Mouse (Mus musculus) intestine, embryonic 14.5 days (tissue): ENCODE data around the gene Slc25a23. TPM values are rescaled to one million over a fixed set of nuclear protein-coding genes. Genes with fewer than 3 reads are reported as not detected.
"Not testable (repeated sequence)": the region's sequence is repeated elsewhere in the genome, so short reads cannot be mapped to it uniquely, and the experiment has no call there.

ENCODE experiments used
- ATAC-seq: fragments of 200-750 bp; cut with Nextera tagmentation; replicated peaks from 2 replicates; pipeline ENCODE4 v1.8.0; 2017; ENCODE audit warnings: low read depth, moderate number of reproducible peaks, moderate TSS enrichment, moderate library complexity; ENCODE audit not compliant: low FRiP score, low TSS enrichment
- DNase-seq: peaks from one replicate; pipeline ENCODE4 v3.0.0-alpha.2; 2018; ENCODE audit warnings: low spot score
- H3K27ac ChIP-seq: fragments of 300-500 bp; sonication (generic); 2 replicates; pipeline ENCODE4 v1.5.1; 2014; ENCODE audit warnings: low read depth, mild to moderate bottlenecking, control low read depth
- H3K27me3 ChIP-seq: fragments of 300-500 bp; sonication (generic); replicated peaks from 2 replicates; pipeline ENCODE4 v1.6.1; 2014; ENCODE audit warnings: low read length, control low read depth; ENCODE audit not compliant: control insufficient read depth, insufficient read depth
- H3K36me3 ChIP-seq: fragments of 300-500 bp; sonication (generic); 2 replicates; pipeline ENCODE4 v1.6.1; 2014; ENCODE audit warnings: low read length, control low read depth; ENCODE audit not compliant: control insufficient read depth, insufficient read depth
- H3K4me1 ChIP-seq: fragments of 300-500 bp; sonication (generic); replicated peaks from 2 replicates; pipeline ENCODE4 v1.6.1; 2014; ENCODE audit warnings: low read length, control low read depth, mixed read lengths; ENCODE audit not compliant: control insufficient read depth, insufficient read depth
- H3K4me2 ChIP-seq: fragments of 300-500 bp; sonication (generic); 2 replicates; pipeline ENCODE4 v1.6.1; 2014; ENCODE audit warnings: low read length
- H3K4me3 ChIP-seq: fragments of 300-500 bp; sonication (generic); 2 replicates; pipeline ENCODE4 v1.5.1; 2014; ENCODE audit warnings: low read depth, low read length, control low read depth, mixed read lengths
- H3K9ac ChIP-seq: fragments of 300-500 bp; sonication (generic); 2 replicates; pipeline ENCODE4 v1.6.1; 2014; ENCODE audit warnings: mild to moderate bottlenecking, low read length
- H3K9me3 ChIP-seq: fragments of 300-500 bp; sonication (generic); 2 replicates; pipeline ENCODE4 v1.6.1; 2016; ENCODE audit warnings: low read length, control low read depth; ENCODE audit not compliant: control insufficient read depth
- WGBS: fragments of 180-500 bp; shearing (Covaris S2); extraction: QIAGEN DNeasy Blood & Tissue Kit; methylation state at CpG from one replicate; pipeline ENCODE4 v1.1.7; 2014; 5-methylcytosine and 5-hydroxymethylcytosine counted together
- polyA plus RNA-seq: library from polyadenylated mRNA; unstranded; fragments of >200 nt; fragmentation: Nextera tagmentation; extraction: Ambion mirVana; gene quantifications from 2 replicates; pipeline ENCODE4 v1.2.1, GENCODE M21; 2014

Slc25a23 gene
- polyA plus RNA-seq, 1 experiment from 2014 or later: 11.2 TPM

- DNase-seq (peak; percentile 83), ATAC-seq (peak; percentile 69)
- H3K9me3 ChIP-seq: no peaks in the 10 kb centered on the region
- peak overlapping the region; percentile 75 for H3K27ac ChIP-seq
- WGBS: 1% methylated on average over 39 of the region's 39 CpGs
- peak overlapping the region; percentile 51 for H3K9ac ChIP-seq
- peak overlapping the region; percentile 40 for H3K4me3 ChIP-seq
- H3K4me2 ChIP-seq: peak overlapping the region; percentile 34
- H3K4me1 ChIP-seq: peaks cover 8% of the 10 kb centered on the region; the same call in 1 of the 2 replicates
- H3K27me3 ChIP-seq: peaks cover 25% of the 10 kb centered on the region
- H3K36me3 ChIP-seq: no peaks in the 10 kb centered on the region; the same call in 1 of the 2 replicates
Measured at GRCm38 (mm10) chr17:57062011-57062521, 2.4 kb upstream of the Slc25a23 start.

- 37% methylated on average over 10 of the region's 10 CpGs for WGBS
- H3K9ac ChIP-seq: no peak overlapping the region
- H3K4me3 ChIP-seq: no peak overlapping the region; the same call in 1 of the 2 replicates
- no peaks in the 10 kb centered on the region for H3K9me3 ChIP-seq
- H3K27me3 ChIP-seq: peaks cover 25% of the 10 kb centered on the region
- peak overlapping the region; percentile 81 for H3K4me2 ChIP-seq
- ATAC-seq (no peak), DNase-seq (no peak)
- peaks cover 8% of the 10 kb centered on the region; the same call in 1 of the 2 replicates for H3K4me1 ChIP-seq
- no peak overlapping the region for H3K27ac ChIP-seq
- no peaks in the 10 kb centered on the region; the same call in 1 of the 2 replicates for H3K36me3 ChIP-seq
Measured at GRCm38 (mm10) chr17:57061069-57061468, 1.4 kb upstream of the Slc25a23 start.

GRCm38 (mm10) chr17:57060231-57060801 lies 653 bp upstream of the Slc25a23 start:
- peak overlapping the region; percentile 70 for H3K4me3 ChIP-seq
- ATAC-seq (peak; percentile 77), DNase-seq (peak; percentile 97)
- H3K27me3 ChIP-seq: peaks cover 25% of the 10 kb centered on the region
- peaks cover 2% of the 10 kb centered on the region for H3K36me3 ChIP-seq
- under 1% methylated on average over 44 of the region's 44 CpGs for WGBS
- H3K27ac ChIP-seq: peak overlapping the region; percentile 54; the same call in 1 of the 2 replicates
- H3K4me1 ChIP-seq: peaks cover 8% of the 10 kb centered on the region; the same call in 1 of the 2 replicates
- no peaks in the 10 kb centered on the region for H3K9me3 ChIP-seq
- H3K9ac ChIP-seq: no peak overlapping the region
- peak overlapping the region; percentile 81 for H3K4me2 ChIP-seq

- ATAC-seq: no peak
- Histone ChIP-seq H3K27me3 (peaks cover 25% of the 10 kb centered on the region), H3K9me3 (no peaks in the 10 kb centered on the region), H3K27ac (no peak within 1 kb of the TSS; the same call in 1 of the 2 replicates), H3K4me1 (peaks cover 8% of the 10 kb centered on the region; the same call in 1 of the 2 replicates), H3K4me2 (peak within 1 kb of the TSS; percentile 81), H3K4me3 (peak within 1 kb of the TSS; percentile 70), H3K36me3 (peaks cover 10% of the 10 kb centered on the region), H3K9ac (peak within 1 kb of the TSS; percentile 55)
- 1% methylated on average over 20 of the region's 22 CpGs for WGBS
- no peak for DNase-seq
Measured at GRCm38 (mm10) chr17:57058891-57059485, 675 bp downstream of the Slc25a23 start, which contains the start of gene Crb3. Gene Crb3, plus strand, starts transcription at chr17:57059105.

- peaks cover 28% of the 10 kb centered on the region for H3K36me3 ChIP-seq
- no peaks in the 10 kb centered on the region; the same call in 1 of the 2 replicates for H3K4me1 ChIP-seq
- H3K27ac ChIP-seq: no peak overlapping the region
- H3K9me3 ChIP-seq: no peaks in the 10 kb centered on the region
- ATAC-seq (no peak), DNase-seq (no peak)
- H3K9ac ChIP-seq: no peak overlapping the region
- H3K27me3 ChIP-seq: peaks cover 3% of the 10 kb centered on the region
- H3K4me3 ChIP-seq: no peak overlapping the region
- 83% methylated on average over 3 of the region's 3 CpGs for WGBS
- H3K4me2 ChIP-seq: no peak overlapping the region
Measured at GRCm38 (mm10) chr17:57056246-57056645, 3.4 kb downstream of the Slc25a23 start.

GRCm38 (mm10) chr17:57051679-57052078 lies 8.0 kb downstream of the Slc25a23 start:
- H3K27ac ChIP-seq: not testable (repeated sequence)
- 84% methylated on average over 4 of the region's 4 CpGs for WGBS

GRCm38 (mm10) chr17:57048816-57049215 lies 10.8 kb downstream of the Slc25a23 start:
- H3K9ac ChIP-seq: no peak overlapping the region
- H3K4me3 ChIP-seq: no peak overlapping the region
- no peaks in the 10 kb centered on the region for H3K27me3 ChIP-seq
- WGBS: 96% methylated on average over 3 of the region's 3 CpGs
- DNase-seq (no peak), ATAC-seq (no peak)
- H3K9me3 ChIP-seq: no peaks in the 10 kb centered on the region
- no peaks in the 10 kb centered on the region for H3K4me1 ChIP-seq
- H3K36me3 ChIP-seq: peaks cover 32% of the 10 kb centered on the region
- no peak overlapping the region for H3K27ac ChIP-seq
- H3K4me2 ChIP-seq: no peak overlapping the region

More at GRCm38 (mm10) chr17:57051679-57052078, 8.0 kb downstream of the Slc25a23 start:
- not testable (repeated sequence) for DNase-seq, H3K9me3 ChIP-seq, H3K9ac ChIP-seq, ATAC-seq, H3K4me3 ChIP-seq, H3K4me2 ChIP-seq, H3K27me3 ChIP-seq, H3K4me1 ChIP-seq
- peaks cover 37% of the 10 kb centered on the region for H3K36me3 ChIP-seq

- no peak overlapping the region for H3K4me3 ChIP-seq
- H3K4me2 ChIP-seq: no peak overlapping the region
- peaks cover 18% of the 10 kb centered on the region for H3K36me3 ChIP-seq
- no peaks in the 10 kb centered on the region for H3K4me1 ChIP-seq
- H3K27me3 ChIP-seq: no peaks in the 10 kb centered on the region
- peak; percentile 38; the same call in 1 of the 2 replicates for ATAC-seq
- H3K9ac ChIP-seq: no peak overlapping the region
- H3K9me3 ChIP-seq: no peaks in the 10 kb centered on the region
- no peak overlapping the region for H3K27ac ChIP-seq
- 27% methylated on average over 5 of the region's 5 CpGs for WGBS
- no peak for DNase-seq
Measured at GRCm38 (mm10) chr17:57047406-57047805, 12.3 kb downstream of the Slc25a23 start.
